Mouse (Mus musculus) embryonic fibroblast, embryonic 13.5 days (primary cell): Measurements from ENCODE around the gene Lin37.

Source experiments
- CTCF ChIP-seq: IDR thresholded peaks from 2 replicates; pipeline ENCODE4 v1.5.1; 2011; ENCODE audit warnings: mild to moderate bottlenecking, control low read depth, low read length, moderate library complexity, borderline replicate concordance; ENCODE audit not compliant: insufficient read depth
- POLR2A ChIP-seq: IDR thresholded peaks from 2 replicates; pipeline ENCODE4 v1.6.1; 2011; ENCODE audit warnings: low read depth, mild to moderate bottlenecking, control low read depth, low read length, moderate library complexity

DNA sequence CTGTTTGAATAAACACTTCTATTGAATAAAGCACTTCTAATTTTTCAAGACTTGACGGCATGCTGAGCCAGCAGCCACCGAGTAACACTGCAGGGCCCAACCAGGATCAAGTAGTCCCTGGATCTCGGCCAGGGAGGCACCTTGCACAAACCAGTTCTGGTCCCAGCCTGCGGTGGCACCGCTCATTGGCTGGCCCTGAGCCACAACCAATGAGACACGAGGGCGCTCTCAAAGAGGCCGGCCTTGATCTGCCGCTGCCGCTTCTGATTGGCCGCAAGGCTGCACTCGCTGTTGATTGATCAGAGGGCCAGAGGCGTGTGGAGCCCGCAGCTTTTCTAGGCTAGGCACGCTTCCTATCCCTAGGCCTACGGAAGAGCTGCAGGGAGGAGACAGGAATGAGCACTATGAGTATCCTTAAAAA is 40.3 kb upstream of the Lin37 start:
- TF ChIP-seq POLR2A (no peak), CTCF (no peak)
